Mouse (Mus musculus) thymus, postnatal 10 days (tissue): ENCODE data around the gene Xrcc4.
A peak's percentile ranks its signal among the peaks of the same experiment; 100 is the strongest.
"Not testable (repeated sequence)": the region's sequence is repeated elsewhere in the genome, so short reads cannot be mapped to it uniquely, and the experiment has no call there.

Source experiments
- DNase-seq, 2 experiments: peaks; one replicate each; pipeline ENCODE4 v3.0.0; 2021; ENCODE audit warnings: low spot score in 2 of 2

The Xrcc4 gene

GRCm38 (mm10) chr13:90088962-90089824 is at the start of gene Xrcc4, which contains the start of gene Tmem167:
TSS of gene Xrcc4 (minus strand) at chr13:90089608.
TSS of gene Tmem167 (plus strand) at chr13:90089123.
- peak; percentile 81 to 82 for DNase-seq

GRCm38 (mm10) chr13:90136156-90136910 is 46.9 kb upstream of the Xrcc4 start:
- DNase-seq: no peak

- no peak for DNase-seq
Observed at GRCm38 (mm10) chr13:90111681-90112080, 22.3 kb upstream of the Xrcc4 start.

- not testable (repeated sequence) for DNase-seq
Observed at GRCm38 (mm10) chr13:90108746-90109145, 19.3 kb upstream of the Xrcc4 start.

GRCm38 (mm10) chr13:90106139-90106538 is 16.7 kb upstream of the Xrcc4 start:
- no peak for DNase-seq

- DNase-seq: no peak
Observed at GRCm38 (mm10) chr13:90101514-90101913, 12.1 kb upstream of the Xrcc4 start.

- DNase-seq: no peak
Observed at GRCm38 (mm10) chr13:90089825-90090183, 396 bp upstream of the Xrcc4 start.

- no peak for DNase-seq
Observed at GRCm38 (mm10) chr13:90061877-90062276, 27.5 kb downstream of the Xrcc4 start.

GRCm38 (mm10) chr13:90052408-90052807 is 37.0 kb downstream of the Xrcc4 start:
- DNase-seq: no peak

- peak in 1 of 2 experiments; percentile 16 for DNase-seq
Observed at GRCm38 (mm10) chr13:90051735-90052134, 37.7 kb downstream of the Xrcc4 start.

- DNase-seq: no peak
Observed at GRCm38 (mm10) chr13:90039613-90040012, 49.8 kb downstream of the Xrcc4 start.

GRCm38 (mm10) chr13:90032977-90033376 is 56.4 kb downstream of the Xrcc4 start:
- DNase-seq: no peak

GRCm38 (mm10) chr13:90032523-90032922 is 56.9 kb downstream of the Xrcc4 start:
- DNase-seq: no peak

- DNase-seq: no peak
Observed at GRCm38 (mm10) chr13:90030911-90031310, 58.5 kb downstream of the Xrcc4 start.

GRCm38 (mm10) chr13:90012620-90013019 is 76.8 kb downstream of the Xrcc4 start:
- no peak for DNase-seq

- no peak for DNase-seq
Observed at GRCm38 (mm10) chr13:90012198-90012597, 77.2 kb downstream of the Xrcc4 start.

GRCm38 (mm10) chr13:90011129-90011528 is 78.3 kb downstream of the Xrcc4 start:
- no peak for DNase-seq

- no peak for DNase-seq
Observed at GRCm38 (mm10) chr13:90009786-90010185, 79.6 kb downstream of the Xrcc4 start.

GRCm38 (mm10) chr13:90005561-90005960 is 83.8 kb downstream of the Xrcc4 start:
- DNase-seq: no peak

GRCm38 (mm10) chr13:89997531-89997930 is 91.9 kb downstream of the Xrcc4 start:
- DNase-seq: no peak

- DNase-seq: no peak
Observed at GRCm38 (mm10) chr13:89986087-89986486, 103.3 kb downstream of the Xrcc4 start.

- no peak for DNase-seq
Observed at GRCm38 (mm10) chr13:89970940-89971339, 118.5 kb downstream of the Xrcc4 start.

GRCm38 (mm10) chr13:89968671-89969070 is 120.7 kb downstream of the Xrcc4 start:
- DNase-seq: no peak
